Mouse (Mus musculus) ovary, postnatal 14 days (tissue): ENCODE measurements around the gene Scai.

ENCODE experiments used
- DNase-seq: peaks from one replicate; pipeline ENCODE4 v3.0.0; 2022; ENCODE audit warnings: low spot score

Gene Scai

DNA sequence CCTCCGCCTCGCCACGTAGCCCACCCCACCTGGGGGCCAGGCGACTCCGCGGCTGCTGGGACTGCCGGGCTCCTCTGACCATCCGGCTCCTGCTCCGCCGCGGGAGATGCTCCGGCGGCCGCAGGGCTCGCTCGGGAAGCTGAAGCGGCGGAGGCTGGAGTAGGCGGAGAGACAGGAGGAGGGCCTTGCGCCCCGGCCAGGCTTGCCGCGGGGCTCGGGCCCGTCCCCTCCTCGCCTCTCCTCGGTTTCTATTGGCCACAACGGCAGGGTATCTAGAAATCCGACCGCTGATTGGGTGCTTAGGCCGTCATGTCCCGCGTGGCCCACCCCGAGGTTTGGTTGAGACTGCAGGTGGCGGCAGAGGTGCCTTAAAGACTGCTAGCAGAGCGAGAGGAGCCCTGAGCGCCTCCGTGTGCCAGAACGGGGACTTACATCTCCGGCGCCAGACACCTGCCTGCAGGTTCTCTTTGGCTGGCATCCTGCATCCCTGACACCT is at the start of gene Scai:
Gene Scai, minus strand, starts transcription at position 174 of the 496 bp plus-strand sequence.
- DNase-seq = peak; percentile 90

DNA sequence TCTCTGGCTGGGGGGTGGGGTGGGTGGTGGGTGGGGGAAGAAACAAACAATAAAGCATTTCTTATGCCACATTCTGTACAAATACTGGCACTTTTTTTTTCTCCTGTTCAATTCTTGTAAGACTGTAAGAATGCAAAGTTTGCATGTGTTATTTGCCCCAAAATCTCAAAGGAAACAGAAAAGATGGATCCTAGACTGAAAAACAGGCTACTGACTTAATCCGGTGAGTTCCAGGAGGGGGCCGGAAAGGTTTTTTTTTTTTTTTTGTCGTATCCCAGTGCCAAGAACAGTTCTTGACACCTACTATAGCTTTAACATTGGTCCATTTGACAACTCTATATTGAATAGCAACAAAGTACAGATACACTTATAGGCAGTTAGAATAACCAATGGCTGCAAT is 36.2 kb upstream of the Scai start:
- no peak for DNase-seq

DNA sequence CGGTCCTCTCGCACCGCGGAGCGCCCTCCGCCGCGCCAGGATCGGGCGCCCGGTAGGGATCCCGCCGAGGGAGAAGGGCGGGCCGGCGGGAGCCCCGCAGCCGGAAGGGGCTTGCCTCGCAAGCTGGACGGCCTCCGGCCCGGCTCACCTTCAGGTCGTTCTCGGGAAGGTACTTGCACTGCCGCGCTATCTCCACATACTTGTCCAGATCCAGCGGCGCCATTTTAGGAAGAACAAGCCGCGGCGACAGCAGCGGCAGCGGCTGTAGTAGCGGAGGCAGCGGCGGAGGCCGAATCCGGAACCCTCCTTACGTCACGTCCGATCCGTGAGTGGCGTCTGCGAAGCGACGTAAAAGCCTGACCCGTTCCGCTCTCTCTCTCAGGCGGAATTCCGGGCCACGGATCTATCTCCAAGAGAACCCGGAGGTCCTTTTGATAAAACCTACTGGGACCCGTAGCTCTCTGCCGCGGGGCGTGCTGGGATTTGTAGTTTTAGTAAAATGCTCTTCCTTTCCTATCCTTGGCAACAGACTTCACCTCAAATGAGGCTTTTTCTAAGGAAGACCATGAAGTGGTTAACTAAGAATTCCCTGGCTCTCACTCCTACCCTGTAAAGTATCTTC is 35.6 kb upstream of the Scai start, which contains the start of gene Ppp6c:
Gene Ppp6c, minus strand, starts transcription at position 433 of the 622 bp plus-strand sequence.
- peak; percentile 82 for DNase-seq

DNA sequence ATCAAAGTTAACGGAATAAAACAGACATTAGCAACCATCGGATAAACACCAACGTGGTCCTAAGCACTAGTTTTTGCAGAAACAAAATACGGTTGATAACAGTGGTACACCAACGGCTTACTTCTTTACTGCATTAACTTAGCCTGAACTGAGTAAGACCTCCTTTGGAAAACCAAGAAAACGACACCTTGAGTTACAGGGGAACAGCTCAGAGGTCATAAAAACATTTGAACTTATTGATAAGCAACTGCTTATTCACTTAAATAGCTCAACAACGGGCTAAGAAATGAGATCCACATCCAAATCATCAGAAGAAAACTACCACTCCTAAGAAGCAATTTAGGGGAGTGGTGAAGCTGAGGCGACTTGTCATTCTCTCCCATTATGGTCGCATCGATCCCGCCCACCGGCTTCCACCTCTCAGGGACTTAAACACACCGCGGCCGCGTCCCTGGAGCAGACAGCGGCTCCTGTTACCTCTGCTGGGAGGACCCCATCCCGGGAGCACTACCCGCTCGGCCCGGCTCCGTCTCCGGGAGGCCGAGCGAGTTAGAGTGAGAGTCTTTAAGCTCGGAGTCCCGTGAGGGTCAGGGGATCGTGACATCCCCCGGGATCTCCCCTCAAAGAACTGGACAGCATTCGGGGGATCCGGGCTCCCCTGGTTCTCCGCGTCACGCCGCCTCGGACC is 34.9 kb upstream of the Scai start:
- peak; percentile 36 for DNase-seq

DNA sequence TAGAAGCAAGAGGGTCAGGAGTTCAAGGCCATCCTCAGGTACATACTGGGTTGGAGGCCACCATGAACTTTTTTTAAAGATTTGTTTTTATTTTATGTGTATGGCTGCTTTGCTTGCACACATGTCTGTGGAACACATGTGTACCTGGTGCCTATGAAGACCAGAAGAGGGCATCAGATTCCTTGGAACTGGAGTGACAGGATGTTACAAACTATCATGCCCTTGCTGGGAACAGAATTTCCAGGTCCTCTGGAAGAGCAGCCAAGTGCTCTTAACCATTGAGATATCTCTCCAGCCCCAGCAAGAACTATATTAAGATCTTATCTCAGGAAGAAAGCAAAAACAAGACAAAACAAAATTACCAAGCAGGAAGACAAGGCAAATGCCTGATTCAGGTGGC is 34.1 kb upstream of the Scai start:
- no peak for DNase-seq

DNA sequence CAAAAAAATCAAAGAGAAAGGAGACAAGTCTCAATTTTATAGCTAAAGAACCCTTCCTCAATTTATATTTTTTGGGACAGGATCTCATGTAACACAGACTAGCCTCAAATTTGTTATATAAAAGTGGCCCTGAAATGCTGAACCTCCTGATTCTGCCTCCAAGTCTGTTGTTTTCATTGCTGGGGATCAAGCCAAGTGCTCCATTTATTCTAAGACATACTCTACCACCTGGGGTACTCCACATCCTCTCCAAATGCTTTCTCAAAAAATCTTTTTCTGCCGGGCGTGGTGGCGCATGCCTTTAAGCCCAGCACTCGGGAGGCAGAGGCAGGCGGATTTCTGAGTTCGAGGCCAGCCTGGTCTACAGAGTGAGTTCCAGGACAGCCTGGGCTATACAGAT is 29.5 kb upstream of the Scai start:
- no peak for DNase-seq

DNA sequence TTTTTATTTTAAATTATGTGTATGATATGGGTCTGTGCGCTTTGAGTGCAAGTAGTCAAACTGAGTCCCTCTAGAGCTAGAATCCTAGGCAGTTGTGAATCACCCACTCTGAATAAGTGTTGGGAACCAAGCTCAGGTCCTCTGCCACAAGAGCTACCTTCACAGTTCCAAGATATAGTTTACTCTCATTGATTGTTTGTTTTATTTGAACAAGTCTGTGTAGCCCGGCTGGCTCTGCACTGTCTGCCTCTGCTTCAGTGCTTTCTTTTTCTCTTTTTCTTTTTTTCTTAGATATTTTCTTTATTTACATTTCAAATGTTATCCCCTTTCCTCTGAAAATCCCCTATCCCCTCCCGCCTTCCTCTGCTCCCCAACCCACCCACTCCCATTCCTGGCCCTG is 28.5 kb upstream of the Scai start:
- no peak for DNase-seq

DNA sequence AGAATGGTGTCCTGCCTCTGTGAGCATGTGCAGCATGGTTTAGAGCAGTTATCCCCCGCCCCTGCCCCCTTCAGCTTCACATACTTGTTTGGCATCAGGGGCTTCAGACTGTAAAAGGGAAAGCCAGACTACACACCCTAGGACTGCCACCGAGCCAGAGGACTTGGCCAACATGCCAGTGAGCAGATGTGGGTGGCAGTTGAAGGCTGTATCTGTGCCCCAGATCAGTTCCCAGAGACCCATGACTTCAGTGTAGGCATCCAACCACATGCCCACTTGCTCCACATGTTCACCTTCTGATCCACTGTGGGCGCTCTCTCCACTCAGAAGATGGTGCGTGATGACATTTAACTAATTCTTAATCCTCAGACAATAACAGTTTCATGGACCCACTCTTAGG is 26.6 kb upstream of the Scai start:
- DNase-seq = no peak

DNA sequence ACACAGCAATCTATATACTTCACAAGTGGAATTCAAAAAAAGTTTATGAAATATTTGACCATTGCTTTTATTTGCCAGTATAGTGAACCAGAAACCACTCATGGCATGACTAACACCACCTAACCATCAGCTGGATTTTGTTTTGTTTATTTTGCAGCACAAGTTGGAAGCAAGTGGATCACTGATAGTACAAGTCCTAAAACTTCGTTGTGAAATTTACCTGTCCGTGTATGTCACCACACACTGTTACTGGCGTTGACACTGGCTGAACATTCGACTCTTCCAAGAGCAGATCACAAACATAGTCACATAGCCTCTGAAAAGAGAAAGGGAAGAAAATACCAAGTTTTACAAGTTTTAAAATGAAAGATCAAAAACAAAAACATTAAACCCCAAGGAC is 20.2 kb upstream of the Scai start:
- no peak for DNase-seq

DNA sequence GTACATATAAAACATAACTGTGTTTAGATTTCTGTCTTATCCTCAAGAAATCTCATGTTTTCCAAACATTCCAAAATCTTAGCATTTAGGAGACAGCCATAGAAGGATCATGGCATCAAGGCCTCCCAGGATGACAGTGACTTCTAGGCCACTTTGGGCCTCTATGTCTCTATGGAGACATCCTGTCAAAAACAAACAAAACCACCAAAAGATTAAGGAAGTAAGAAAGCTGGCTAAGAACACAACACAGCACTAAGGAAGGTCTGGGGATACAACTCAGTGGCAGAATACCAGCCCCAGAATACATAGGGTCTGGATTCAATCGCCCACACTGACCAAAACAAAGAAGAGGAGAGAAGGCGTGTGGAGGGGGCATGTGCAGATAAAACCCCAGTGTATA is 12.8 kb upstream of the Scai start:
- no peak for DNase-seq

DNA sequence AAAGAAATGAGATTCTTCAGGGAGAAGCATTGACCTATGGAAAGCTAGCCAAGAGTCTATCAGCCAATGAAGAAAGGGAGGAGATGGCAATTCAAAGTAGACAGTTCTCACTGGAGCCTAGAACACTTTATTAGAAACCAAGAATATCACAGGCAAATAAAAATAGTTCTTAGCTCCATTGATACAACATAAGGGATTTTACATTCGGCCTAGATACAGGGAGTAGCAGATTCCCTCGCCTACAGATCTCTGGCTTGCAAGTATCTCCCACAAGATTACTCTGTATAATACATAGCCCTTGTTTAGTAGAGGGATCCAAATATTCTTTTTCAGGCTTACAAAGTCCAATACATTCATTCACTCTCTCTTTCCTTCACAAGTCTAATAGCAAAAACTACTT is 4.3 kb upstream of the Scai start:
- DNase-seq = no peak

DNA sequence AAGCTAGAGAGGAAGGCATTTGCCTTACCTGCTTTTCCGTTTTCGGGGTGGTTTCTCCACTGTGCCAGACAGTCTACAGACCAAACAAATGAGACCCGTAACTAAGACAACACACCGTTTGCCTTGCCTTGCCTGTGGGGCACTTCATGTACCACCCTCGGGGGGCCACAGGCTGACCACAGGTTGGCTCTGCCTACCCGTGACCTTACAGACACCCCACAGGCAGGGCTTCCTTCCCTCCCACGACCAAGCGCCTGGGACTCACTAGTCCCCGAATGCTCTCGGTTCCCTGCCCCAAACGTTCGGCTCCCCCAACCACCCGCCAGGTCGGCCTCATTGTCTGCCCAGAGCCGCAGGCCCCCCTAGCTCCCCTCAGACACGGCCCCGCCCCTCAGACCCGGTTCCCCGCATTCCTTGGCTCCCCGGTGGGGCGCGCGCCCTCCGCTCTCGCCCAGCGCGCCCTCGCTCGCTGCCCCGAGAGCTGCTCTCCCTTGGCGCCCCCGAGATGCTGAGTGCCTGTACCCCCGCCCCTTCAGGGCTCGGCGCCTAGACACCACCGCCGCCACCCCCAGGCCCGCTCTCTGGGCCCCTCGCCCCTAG is 473 bp downstream of the Scai start:
- DNase-seq = no peak

DNA sequence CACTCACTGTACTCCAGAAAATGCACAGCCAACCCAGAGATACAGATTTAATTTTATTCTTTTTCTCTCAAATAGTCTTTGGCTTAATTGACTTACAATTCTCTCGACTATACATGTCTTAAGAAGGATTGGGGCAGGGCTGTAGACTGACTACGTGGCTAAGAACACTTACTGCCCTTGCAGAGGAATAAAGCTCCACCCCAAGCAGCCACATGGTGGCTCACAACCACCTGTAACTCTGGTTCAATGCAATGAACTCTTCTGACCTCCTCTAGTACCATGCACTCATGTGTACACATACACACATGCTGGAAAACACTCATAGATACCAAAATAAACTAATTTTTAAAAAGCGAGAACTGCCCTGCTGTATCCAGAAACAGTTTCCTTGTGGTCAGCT is 4.6 kb downstream of the Scai start:
- DNase-seq = no peak

DNA sequence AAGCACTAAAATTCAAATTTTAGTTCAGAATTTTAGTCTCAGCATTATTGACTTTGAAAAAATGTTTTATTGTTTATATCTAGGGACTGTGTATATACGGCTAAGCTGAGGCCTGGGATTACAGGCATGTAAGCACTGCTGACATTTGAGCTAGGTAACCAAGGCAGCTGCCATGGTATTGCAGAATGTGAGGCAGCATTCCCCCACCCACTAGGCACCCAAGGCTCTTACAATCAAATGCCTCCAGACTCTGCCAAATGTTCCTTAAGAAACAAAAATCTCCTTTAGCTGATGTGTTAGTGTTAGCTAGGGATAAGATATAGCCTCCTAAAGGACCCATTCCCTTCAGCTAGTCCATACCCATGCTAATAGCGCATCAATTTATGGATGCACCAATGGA is 6.9 kb downstream of the Scai start:
- no peak for DNase-seq

DNA sequence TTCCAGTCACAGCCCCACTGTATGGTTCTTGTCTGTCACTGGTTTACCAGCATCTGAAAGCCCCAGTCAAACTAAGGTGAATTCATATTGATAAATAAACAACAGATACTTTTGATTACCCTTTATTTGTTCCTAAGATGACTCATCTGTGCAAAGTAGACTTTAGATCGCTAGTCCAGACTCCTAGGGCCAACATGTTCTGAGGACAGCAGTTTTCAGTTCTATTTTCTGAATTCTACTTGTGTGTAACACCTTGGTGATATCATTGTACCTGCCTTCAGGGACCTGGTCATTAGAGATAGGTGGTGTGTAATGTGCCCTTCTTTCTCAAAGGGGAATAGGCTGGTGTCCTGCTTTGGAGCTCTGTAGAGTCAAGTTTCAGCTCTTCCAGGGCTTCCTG is 29.5 kb downstream of the Scai start:
- no peak for DNase-seq

DNA sequence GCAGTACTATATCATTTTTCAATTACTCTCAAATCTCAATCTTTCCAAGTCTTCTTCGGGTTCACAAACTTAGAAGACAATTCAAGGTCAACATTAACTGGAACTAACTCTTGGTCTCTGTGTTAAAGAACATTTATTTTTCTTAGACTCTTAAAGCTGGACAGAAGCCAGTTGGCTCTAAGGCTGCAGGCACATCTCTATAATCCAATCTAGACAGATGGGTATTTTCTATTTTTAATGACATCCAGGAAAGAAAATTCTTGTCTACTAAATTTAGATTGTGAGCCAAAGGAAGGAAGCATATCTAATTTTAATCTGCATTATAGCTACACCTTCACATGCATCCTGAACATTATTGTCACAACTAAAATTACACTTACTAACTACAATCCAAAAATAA is 32.6 kb downstream of the Scai start:
- DNase-seq = no peak

DNA sequence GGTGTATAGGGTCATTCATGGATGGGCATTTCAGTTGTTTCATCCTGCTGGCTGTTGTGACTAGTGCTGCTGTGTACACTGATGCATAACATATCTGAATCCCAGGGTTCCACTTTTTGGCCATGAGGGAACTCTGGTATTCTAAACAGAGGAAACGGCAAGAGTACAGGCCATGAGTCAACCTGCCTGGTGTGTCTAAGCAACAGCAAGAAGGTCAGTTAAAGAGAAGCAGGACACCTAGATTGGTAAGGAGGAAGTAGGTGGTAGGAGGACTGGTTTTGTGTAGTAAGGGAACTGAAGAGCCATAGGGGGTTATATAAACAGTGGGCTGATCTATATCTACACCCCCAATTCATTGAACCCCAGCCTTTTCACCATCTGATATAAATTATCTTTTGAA is 33.7 kb downstream of the Scai start:
- DNase-seq = no peak

DNA sequence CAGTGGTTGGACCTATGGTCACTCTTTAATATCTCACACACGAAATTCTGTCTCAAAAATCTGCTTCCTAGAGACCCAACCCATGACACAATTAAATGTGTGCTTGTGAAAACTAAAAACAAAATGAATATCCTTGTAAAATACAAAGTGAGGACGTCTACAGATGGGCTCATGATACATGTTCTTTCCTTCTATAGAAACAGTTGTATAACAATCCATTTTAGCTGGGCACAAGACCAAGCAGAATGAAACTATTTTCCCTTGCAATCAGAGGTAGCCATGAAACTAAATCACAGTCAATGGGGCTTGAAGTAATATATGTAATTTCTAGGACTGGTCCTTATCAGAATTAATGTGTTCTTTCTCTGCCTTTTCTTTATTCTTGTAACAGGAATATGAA is 39.6 kb downstream of the Scai start:
- DNase-seq = no peak

DNA sequence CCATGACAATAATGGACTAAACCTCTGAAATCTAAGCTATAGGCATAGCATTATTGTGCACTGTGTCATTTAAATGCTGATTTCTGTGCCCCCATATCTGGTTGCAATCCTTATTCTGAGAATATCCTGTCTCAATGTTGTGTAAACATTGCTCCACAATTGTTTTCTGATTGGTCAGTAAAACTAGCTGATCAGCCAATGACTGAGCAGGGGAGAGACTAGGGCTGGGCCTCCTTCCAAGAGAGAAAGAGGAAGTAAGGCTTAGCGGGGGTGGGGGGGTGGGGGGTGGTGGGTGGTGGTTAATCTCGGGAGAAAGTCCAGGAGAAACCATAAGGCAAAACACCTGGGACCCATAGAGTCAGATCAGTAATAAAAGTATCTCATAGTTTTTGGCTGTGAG is 42.5 kb downstream of the Scai start:
- DNase-seq = no peak

DNA sequence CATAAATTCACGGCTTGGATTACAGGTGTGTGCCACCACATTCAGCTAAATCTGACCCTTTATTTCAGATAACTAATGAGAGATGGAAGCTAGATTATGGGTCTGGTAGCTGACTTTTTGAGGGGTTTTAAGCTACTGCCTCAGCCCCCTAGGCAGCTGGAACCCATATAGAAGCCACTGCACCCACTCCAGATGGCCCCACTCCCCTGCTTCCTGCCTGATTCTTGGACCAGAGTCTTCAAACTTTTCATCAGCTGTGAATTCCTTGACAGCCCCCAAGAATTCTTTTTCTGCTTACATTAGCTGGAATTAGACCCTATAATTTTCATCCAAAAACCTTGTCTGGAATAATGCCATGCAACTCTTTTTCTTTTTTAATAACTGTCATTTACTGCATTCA is 44.1 kb downstream of the Scai start:
- no peak for DNase-seq

DNA sequence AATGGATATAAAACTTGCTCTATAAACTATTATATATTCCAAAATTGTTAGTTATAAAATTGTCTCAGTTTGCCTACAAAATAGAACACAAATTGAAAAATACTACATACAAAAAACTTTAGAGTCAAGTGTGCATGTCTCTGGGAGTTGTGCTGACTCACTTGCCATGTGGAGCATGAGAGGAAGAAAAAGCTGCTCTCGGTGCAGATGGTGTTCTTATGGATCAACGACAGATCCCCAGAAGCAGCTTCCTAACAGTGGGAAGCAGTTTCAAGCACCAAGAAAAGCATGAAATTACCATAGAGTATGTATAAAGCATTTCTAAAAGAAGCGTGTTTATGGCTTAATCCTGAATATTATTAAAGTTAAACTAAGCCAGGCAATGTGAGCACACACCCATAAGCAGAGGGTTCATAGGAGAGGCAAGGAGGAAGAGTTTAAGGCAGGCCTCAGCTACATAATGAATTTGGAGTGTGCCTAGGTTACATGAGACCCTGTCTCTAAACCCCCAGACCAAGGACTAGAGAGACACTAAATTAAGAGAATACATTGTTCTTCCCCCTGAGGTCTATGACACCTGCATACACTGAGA is 48.1 kb downstream of the Scai start:
- no peak for DNase-seq

DNA sequence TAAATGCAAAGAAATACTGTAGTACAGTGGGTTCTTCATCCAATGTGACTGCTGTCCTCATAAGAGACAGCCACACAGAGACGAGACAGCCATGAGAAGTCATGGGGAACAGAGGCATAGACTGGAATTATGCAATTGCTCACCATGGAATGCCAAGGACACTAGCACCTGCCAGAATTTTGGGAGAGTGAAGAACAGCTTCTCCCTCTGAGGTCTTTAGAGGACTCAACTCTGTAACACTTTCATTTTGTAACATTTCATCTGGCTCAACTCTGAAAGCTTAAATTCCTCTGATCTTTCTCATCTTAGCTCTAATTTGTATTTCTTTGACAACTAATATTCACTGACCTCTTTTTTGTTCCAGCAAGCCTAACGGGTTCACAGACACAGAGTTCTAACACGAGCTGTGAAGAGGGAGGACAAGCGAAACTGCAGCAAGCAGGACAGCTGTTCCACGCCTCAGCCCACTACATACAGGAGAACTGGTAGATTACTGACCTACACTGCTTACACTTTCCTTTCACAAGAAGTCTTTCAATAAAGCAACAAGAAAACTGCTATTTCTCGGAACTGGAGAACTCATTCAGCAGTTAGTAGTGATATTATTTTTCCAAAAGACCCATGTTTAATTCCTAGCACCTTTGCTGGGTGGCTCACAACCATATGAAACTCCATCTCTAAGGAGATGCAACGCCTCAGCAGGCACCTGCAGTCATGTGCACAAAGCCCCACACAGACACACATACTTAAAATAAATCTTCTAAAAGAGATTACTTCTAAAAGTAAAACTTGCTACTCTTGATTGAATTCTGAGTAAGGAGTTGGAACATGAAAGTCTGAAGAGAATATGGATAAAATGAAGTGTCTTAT is 49.7 kb downstream of the Scai start:
- peak; percentile 6 for DNase-seq
